Mouse (Mus musculus) adipocyte (in vitro differentiated cells): ENCODE measurements around the gene Usp47.
"Not testable (repeated sequence)": the region's sequence is repeated elsewhere in the genome, so short reads cannot be mapped to it uniquely, and the experiment has no call there.

Source experiments
- DNase-seq: peaks from one replicate; pipeline ENCODE4 v3.0.0-alpha.2; 2016; ENCODE audit warnings: low spot score

Usp47 gene

DNA sequence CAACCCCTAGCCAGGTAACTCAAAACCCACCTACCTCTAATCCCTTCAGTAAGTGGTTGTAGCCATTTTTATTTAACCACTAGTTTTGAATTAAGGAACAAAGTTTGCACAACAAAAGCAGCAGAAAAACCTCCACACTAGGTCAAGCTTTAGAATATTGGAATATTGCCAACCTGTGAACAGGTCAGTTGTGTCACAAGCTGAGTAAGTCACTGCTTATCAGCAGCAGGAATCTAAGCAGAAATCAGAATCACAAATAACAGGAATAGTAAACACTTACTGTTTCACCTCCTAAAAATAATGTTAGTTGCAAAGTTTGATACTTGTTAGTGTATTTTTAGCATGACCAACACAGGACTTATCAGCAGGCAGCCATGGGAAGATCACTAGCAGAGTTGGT, 17.0 kb downstream of the Usp47 start:
- no peak for DNase-seq

DNA sequence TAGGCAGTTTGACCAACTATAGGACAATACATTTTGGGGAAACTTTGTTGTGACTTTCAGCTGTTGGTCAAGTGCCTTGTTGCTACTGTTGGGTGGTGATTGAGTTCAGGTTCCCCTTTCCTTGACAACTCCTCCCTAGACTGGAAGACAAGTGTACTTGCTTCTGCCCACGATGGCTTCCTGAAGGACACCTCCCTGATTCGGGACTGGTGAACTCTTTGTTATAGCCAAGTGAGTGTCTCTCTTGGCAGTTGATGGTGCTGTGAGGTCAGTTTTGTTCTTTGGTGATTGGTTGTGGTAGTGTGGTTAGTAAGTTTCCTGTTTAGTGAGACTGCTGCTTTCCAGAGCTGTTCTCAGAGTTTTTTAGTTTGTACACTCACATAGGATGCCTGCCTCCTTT, 19.5 kb downstream of the Usp47 start:
- DNase-seq, result no peak

DNA sequence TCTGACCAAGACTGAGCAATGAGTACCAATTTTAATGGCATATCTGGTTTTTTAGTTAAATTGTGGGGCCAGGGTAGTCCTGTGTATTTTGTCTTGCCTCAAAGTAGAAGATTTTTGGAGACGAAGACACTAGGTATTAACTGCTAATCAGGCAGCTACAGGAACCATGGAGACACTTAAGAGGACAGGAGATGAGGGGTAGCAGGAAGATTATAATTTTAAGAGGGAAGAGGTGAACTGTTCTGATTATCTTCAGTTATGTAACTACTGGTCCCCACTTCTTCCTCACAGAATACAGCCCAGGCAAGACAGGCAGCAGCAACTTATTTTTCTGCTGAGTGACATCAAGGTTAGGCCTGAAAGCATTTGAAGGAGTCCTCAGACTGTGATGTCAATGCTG, 21.9 kb downstream of the Usp47 start:
- DNase-seq, result no peak

DNA sequence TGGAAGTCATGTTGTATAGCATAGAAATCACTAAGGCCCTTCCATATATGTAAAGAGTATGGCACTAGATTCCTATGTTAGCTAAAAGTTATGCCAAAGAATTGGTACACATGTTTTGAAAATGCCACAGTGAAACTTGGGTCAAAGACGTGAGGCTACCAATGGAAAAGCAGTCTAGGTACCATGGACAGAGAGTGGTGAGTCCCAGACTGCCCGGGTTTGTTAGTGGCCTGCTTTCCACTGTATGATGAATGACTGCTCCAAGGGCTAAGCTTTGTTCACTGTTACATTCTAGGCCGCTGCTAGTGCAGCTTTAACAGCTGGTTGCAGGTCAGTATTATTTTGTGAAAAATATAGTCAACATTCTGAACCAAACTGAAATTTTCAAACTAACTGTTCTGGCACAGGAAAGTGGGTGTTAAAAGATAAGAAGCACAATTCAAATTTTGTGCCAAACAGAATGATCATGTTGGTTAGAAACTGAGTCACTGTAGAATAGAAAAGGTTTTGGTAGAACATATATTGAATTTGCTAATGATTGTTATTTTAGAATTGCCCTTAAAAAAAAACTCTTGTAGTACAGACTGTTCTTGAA, 22.6 kb downstream of the Usp47 start:
- peak; percentile 39 for DNase-seq

DNA sequence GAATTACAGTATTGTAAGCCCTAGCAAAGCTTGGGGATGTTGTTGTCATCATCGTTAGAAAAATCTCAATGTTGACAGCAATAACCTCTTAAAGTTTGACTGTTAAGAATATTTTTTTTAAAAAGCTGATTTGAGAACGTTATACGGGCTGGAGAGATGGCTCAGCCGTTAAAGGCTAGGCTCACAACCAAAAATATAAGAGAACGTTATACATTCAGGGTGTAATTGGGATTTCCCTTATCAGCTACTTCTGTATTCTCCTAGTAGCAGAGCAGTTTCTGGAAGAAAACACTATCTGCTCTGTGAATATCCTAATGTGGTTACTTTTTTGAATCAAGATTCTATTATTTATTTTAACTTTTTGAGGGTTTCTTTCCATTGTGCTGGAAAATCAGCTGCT, 25.3 kb downstream of the Usp47 start:
- no peak for DNase-seq

DNA sequence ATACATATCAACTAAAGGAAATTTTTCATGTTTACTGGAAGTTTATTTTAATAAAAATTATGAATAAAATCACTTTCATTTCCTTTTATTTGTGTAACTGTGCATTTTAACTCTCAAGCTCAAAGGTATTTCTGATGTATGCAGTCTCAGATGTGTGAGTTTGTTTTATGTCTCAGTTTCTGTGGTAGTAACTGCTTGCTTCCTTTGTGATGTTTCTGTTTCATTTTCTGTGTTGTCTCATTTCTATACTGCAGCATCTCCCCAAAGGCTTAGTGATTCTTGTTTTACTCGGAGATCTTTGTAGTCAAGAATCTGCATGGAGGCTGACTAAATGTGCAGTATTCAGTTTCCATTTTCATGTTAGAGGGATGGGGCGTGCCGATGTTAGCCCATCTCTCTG, 30.4 kb downstream of the Usp47 start:
- DNase-seq, result no peak

DNA sequence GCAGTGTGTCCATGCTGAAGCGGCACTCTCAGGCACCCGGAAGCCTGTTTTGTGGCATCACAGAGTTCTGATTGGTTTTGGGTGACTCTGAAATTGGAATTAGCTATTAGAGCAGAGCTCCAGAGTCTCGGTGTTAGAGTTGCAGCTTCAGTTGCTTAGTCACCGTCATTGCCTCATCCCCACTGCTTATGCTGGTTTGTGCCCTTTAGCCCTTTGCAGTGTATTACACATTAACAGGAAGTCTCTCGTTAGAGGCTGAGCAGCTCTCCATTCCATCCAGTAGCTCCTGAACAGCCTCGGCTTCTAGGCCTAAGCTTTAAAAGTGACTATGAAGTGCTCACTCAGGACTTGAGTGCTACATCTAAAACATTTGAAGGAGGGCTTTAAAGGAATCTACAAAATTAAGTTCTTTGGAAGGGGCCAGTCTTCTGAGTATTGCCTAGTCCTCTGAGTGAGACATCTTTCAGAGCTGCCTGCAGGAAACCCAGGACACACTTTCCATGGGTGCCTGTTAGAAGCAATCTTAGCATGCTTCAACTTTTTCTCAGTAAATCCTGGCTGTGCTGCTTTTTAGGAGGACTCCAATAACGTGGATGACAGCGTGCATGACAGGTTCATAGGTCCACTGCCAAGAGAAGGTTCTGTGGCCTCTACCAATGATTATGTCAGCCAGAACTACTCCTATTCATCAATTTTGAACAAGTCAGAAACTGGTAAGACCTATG, 32.8 kb downstream of the Usp47 start:
- DNase-seq, result peak; percentile 75

DNA sequence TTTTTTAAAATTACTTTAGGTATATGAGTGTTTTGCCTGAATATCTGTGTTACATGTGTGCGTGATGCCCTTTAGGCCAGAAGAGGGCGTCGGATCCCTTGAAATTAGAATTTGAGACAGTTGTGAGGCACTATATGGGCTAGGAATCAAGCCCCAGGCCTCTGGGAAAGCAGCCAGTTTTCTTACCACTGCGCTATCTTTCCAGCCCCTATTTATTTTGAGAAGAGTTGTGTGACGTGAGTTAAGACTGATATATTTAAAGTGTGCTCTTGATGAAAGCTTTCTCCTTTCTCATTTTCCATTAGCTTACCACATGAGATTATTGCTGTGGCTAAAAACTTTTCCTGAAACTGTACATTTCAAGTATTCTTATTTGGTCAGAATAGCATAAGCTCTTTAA, 51.6 kb downstream of the Usp47 start:
- no peak for DNase-seq

DNA sequence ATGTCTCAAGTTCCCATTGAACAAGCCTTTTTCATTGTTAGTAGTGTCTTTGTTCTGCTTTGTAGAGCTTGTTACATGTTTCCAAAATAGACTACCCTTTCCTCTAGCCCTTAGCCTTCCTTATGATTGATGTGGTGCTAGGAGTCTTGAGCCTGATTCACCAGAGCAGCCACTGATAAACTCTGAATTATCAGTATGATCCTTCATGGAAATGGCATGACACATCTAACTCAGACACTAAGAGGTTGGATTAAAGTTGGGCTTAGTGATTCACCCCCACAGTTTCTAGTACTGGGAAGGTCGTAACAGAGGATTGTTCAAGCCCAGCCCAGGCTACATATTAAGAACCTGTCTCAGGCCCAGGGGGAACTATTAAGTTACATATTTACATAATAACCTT, 59.3 kb downstream of the Usp47 start:
- DNase-seq, result no peak

DNA sequence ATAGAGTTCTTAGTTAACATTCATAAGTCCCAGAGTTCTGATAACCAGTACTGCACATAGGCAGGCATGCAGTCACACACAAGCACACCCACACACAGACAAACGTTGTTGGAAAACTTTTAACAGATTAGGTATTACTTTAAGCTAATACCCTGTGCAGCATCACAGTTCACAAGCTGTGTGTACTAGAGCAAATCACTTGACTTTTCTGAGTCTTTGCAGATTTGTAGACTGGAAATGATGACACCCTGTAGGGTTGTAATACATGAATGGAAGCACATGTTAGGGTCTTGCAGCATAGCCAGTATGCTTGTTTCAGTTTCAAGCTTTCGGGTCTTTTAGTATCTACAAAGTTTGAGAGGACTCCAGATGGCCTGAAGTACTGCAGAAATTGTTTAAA, 60.9 kb downstream of the Usp47 start:
- no peak for DNase-seq

DNA sequence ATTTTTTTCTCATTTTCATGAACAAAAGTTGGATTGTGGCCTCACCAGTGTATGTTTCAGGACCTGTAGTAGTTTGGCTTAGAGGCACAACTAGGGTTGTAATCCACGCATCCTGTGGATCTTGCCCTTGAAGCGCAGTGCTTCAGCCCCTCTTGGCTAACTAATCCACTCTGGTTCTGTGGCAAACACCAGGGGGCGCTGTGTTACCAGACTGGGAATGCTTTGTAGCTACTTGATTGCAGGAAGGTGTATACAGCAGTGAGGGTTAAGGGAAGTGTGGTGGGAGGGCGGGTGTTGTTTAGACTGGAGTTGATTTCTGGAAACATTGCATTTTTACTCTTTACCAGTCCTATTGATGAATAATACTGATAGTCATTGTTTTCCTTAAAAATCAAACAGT, 61.8 kb downstream of the Usp47 start:
- DNase-seq, result peak; percentile 77

DNA sequence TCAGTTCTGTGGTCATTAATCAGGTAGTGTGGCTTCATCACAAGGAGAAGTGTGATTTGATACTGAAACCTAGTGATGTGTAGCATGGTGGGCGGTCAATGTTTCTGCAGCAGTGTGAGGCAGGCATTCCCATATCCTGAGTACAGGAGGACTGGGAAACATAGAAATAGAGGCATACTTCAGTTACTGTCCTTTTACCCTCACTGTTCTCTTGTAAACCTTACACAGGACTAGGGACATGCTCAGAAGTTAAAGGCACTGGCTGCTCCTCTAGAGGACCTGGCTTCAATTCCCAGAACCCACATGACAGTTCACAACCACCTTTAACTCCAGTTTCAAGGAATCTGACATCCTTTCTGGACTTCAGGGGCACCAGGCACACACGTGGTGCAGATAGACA, 62.9 kb downstream of the Usp47 start:
- no peak for DNase-seq

DNA sequence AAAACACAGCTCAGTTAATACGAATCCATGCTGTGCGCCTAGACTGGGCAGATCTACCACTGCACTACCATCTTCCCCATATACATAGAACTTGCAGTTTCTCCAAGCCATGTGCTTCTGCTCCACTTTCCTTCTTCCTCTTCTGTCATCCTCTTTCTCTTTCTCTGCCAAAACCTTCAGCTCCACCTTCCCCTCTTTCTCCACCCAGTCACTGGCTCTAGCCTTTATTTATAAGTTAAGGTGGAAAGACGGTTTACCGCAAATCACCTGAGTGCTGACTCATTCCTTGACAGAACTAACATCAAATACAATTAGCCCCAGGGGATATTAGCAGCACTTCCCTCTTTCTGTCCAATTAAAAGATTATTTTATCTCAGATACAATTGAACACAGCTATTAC, 71.6 kb downstream of the Usp47 start:
- DNase-seq, result not testable (repeated sequence)

DNA sequence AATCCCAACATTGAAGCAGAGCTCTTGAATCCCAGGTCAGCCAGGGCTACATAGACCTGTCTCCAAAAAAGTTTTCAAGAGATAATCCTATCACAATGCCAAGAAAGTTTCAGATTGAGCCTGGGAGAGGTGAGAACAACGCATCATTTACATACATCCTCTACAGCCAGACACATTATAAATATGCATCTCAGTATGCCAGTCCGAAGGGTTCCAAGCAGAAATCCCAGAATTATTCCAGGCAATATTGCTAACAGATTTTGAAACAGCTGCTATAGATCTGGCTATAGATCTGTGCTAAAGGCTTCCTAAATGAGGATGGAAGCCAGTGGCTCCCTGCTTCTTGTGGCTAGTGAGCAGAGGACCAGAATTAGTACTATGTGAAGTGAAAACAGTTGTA, 77.6 kb downstream of the Usp47 start:
- no peak for DNase-seq

DNA sequence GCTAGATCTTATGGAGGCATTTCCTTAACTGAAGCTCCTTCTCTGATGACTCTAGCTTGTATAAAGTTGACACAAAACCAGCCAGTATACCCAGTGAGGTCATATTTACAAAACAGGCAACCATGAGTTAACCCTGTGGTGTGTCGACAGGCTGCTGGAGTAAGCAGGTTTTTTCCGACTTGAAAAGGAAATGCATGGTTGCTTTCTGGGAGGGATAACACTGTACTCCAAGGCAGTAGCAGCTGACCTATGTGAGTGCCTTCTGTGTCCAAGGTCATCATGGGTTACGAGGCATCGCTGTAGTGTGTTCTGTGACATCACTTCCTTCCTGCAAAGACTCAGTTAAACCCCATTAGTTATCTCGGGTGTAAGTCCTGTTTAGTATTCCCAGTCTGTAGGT, 79.6 kb downstream of the Usp47 start:
- DNase-seq, result no peak

DNA sequence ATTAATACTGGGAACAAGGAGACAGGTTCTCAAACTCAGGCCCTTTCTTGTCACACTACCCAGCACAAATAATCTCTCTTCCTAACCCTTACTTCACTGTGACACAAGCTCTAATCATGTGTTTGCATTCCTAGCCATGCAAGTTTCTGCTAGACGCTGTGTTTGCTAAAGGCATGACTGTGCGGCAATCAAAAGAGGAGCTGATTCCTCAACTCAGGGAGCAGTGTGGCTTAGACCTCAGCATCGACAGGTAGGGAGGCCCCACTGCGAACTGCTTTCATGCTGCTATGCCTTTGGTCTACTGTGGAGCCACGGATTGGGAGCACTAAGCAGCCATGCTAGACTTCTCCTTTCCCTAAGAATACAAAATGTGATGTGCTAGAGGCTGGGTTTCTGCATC, 80.5 kb downstream of the Usp47 start:
- DNase-seq, result no peak

DNA sequence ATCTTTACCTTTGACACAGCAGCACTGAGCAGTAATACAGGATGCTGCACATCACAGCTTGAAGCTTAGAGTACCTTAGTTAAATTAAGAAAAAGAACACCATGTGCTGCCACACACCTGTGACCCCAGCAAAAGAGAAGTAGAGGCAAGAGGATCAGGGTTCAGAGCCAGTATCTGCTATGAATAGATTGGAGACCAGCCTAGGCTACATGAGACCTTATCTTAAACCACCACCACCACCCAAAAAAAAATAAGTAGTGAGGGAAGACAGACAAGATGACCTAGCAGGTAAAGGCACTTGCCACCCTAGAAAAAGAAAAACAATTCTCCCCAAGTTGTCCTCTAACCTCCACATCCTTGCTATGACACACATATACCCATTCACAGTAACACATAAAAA, 85.5 kb downstream of the Usp47 start:
- no peak for DNase-seq

DNA sequence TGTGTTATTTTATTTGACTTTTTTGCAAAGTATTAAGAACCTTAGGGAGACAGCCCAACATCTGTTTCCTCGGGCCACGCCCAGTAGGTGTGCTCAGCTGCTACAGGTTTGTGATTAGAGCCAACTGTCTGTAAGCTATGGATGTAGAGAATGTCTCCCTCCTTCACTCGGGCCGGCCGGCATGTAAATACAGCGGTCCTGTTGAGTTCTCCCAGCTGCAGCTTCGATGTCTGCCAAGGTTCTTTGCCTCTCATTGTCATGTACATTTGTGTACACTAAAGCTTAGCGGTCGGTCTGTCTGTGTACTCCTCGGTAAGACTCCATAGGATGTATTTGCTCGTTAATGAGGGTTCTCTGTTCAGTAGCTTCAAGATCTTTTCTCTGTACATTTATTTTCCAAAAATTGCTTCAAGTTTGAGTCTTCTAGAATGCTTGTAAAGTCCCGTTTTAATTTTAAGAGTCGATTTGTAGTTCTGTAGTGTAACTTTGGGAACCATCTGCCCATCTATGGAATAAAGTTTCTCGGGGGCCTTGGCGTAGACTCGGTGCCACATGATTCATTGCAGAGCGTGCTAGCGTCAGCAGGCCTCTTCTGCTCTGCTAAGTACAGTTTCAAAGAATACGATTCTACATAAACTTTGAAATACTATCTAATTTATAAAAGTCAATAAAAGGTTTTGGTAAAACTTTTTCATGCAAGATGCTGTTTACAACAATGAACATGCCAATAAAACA, 87.5 kb downstream of the Usp47 start:
- no peak for DNase-seq

DNA sequence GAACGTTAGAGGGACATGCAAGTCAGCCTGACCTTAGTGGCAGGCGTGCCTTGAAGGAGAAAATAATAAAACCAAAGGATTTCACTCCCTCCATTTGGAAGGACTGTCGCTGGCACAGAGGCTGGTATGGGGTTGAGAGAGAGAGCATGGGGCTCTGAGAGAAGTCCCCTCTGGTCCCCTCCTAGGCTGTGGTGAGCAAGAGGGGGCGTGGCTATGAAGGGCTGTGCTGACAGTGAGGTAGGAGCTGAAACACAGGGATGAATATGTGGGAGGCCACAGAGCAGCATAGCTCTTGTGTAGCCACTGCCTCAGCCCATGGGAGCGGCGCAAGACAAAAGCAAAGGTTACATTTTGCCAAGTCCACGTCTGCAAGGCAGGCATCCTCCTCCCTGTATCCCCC, 94.2 kb downstream of the Usp47 start:
- no peak for DNase-seq

DNA sequence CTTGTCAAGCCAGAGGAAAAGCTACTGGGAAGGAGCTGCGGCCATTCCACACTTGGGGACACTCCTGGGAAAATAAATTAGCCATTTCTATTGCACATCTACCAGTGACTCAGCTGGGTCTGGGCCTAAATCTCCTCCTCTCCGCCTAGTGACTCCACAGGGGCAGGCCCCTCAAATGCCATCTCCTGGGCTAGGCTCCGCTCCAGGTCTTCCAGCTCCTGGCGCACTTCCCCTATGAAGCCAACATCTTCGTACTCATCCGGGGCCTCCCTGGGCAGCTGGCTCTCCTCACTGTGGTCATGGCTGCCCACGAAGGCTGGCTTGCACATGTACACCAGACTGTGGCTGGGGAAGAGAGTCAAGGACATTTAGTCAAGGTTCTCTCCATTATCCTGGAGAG, 94.8 kb downstream of the Usp47 start:
- no peak for DNase-seq

DNA sequence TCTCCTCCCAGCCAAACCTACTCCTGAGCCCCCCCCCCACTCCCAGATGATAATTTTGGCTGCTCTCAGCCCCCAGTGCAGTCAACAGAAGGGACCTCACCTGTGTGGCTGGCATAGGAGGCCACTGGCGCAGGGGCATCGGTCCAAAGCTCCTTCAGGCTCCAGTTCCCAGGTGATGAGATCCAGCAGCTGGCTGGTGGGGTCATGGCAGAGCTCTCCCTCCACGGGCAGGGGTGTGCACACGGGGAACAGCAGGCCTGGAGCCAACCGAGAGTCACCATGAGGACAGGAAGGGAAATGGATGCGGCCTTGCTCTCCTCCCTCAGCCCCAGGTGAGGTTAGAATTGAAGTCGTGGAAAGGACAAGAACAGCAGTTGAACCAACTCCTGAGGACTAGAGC, 95.9 kb downstream of the Usp47 start:
- no peak for DNase-seq

DNA sequence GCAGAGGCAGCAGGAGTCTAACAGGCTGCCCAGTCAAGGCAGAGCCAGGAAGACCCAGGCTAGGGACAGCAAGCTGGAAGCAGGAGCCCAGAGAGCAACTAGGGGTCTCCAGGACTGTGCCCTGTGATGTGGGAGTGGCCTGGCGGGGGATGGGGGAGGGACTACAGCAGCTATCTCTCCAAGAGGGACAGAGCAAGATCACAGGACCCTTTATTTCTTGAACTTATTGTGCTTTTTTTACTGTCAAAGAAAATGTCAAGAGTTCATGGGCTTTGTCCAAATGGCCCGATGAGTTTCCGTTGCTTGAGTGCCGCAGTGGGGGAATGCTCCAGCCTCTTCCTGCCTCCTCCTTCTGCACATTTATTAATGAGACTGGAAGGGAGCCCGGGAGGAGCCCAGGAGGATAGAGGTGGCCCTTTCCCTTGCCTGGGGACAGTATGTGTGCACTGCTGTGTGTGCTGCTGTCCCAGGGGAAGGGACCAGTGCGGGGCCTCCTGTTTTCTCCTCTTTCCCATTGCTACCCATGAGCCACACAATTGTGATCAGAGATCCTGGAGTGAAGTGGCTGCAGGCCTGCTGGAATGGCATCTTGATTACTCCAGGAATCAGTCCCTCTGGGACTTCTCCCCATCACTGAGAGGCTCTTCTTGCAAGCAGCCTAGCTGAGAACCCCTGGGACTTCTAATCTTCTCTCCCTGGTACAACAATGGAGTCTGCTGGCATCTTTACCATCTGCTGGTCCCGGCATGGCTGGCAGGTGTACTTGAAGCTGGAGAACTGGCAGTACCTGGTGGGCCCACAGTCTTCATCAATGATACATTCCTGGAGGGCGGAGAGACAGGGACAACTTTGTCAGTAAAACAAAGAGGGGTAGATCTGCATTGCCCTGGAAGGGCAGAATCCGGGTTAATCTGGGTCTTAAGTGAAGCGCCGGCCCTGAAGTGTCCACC, 97.8 kb downstream of the Usp47 start:
- DNase-seq, result no peak
